Mouse (Mus musculus) heart, adult 2 months (tissue): ENCODE results near the gene Spsb1.

ENCODE experiments used
- CTCF ChIP-seq: fragments of 200-600 bp; IDR thresholded peaks from 2 replicates; pipeline ENCODE4 v1.8.1; 2022; ENCODE audit warnings: antibody characterized with exemption, mild to moderate bottlenecking, moderate library complexity
- POLR2A ChIP-seq: fragments of 200-500 bp; IDR thresholded peaks from 2 replicates; pipeline ENCODE4 v1.6.1; 2011; ENCODE audit warnings: mild to moderate bottlenecking, low read depth, low read length, control low read depth; ENCODE audit not compliant: insufficient read depth

DNA sequence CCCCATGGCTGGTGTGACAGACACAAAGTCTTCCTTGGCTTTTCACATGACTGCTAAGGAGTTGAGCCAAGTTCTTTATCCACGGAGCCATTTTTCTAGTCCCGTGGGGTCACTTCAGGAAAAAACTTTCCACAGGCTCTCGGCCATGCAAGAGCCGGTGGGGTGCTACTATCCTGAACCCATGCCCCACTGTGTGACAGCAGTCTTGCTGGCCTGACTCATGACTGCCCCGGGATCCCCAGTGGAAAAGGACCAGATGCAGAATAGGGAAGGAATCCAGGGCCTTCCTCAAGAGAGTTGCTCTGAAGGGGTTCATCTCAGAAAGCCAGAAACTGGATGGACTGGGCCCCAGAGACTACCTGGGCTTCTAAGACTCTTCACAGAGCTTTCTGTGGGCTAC is 66.7 kb downstream of the Spsb1 start:
- TF ChIP-seq POLR2A (no peak), CTCF (no peak)
